Mouse (Mus musculus): Measurements from ENCODE around the gene Etl4. TPM values are rescaled to one million over a fixed set of nuclear protein-coding genes. Genes with fewer than 3 reads are reported as not detected.
"Not testable (repeated sequence)": the region's sequence is repeated elsewhere in the genome, so short reads cannot be mapped to it uniquely, and the experiment has no call there.

Gene Etl4
- polyA plus RNA-seq, 1 experiment from 2014 or later, result 33.4 TPM

- H3K4me1 ChIP-seq (ENCODE audit: insufficient read depth), result no peaks in the 10 kb centered on the region
- 85% methylated on average over 1 of the region's 1 CpGs for WGBS
- no peaks in the 10 kb centered on the region for H3K36me3 ChIP-seq (ENCODE audit: insufficient read depth)
- DNase-seq, result no peak
- no peaks in the 10 kb centered on the region for H3K9me3 ChIP-seq (ENCODE audit: low read depth, low read length)
- no peak overlapping the region for H3K9ac ChIP-seq
- no peak overlapping the region for H3K4me3 ChIP-seq (ENCODE audit: low read depth, low read length)
- H3K4me2 ChIP-seq, result no peak overlapping the region
- no peak for TF ChIP-seq CTCF (IDR thresholded peaks at IDR 0.05; ENCODE audit: low read depth)
- H3K27me3 ChIP-seq (ENCODE audit: insufficient read depth, low read length), result no peaks in the 10 kb centered on the region
- ATAC-seq (ENCODE audit: insufficient read depth), result no peak
- H3K27ac ChIP-seq (ENCODE audit: low read depth), result no peak overlapping the region
These were observed 257.5 kb downstream of the Etl4 start for GRCm38 (mm10) chr2:20167073-20167472.

- no peak overlapping the region for H3K9ac ChIP-seq
- TF ChIP-seq CTCF (IDR thresholded peaks at IDR 0.05; ENCODE audit: low read depth), result no peak
- 75% methylated on average over 5 of the region's 5 CpGs for WGBS
- DNase-seq (peak; percentile 12), ATAC-seq (ENCODE audit: insufficient read depth) (no peak)
- H3K27me3 ChIP-seq (ENCODE audit: insufficient read depth, low read length), result no peaks in the 10 kb centered on the region
- no peak overlapping the region for H3K4me3 ChIP-seq (ENCODE audit: low read depth, low read length)
- no peaks in the 10 kb centered on the region for H3K9me3 ChIP-seq (ENCODE audit: low read depth, low read length)
- no peak overlapping the region for H3K27ac ChIP-seq (ENCODE audit: low read depth)
- H3K4me1 ChIP-seq (ENCODE audit: insufficient read depth), result no peaks in the 10 kb centered on the region
- no peaks in the 10 kb centered on the region for H3K36me3 ChIP-seq (ENCODE audit: insufficient read depth)
- no peak overlapping the region for H3K4me2 ChIP-seq
These were observed 258.0 kb downstream of the Etl4 start for GRCm38 (mm10) chr2:20167566-20167965.

- H3K9ac ChIP-seq, result no peak overlapping the region
- H3K27me3 ChIP-seq (ENCODE audit: insufficient read depth, low read length), result no peaks in the 10 kb centered on the region
- no peak overlapping the region for H3K4me3 ChIP-seq (ENCODE audit: low read depth, low read length)
- no peaks in the 10 kb centered on the region for H3K36me3 ChIP-seq (ENCODE audit: insufficient read depth)
- no peak overlapping the region for H3K27ac ChIP-seq (ENCODE audit: low read depth)
- H3K4me2 ChIP-seq, result no peak overlapping the region
- ATAC-seq (ENCODE audit: insufficient read depth), result no peak
- no peak for TF ChIP-seq CTCF (IDR thresholded peaks at IDR 0.05; ENCODE audit: low read depth)
- no peaks in the 10 kb centered on the region for H3K4me1 ChIP-seq (ENCODE audit: insufficient read depth)
- 82% methylated on average over 4 of the region's 4 CpGs for WGBS
- H3K9me3 ChIP-seq (ENCODE audit: low read depth, low read length), result no peaks in the 10 kb centered on the region
- DNase-seq, result no peak
These were observed 258.6 kb downstream of the Etl4 start for GRCm38 (mm10) chr2:20168156-20168555.

GRCm38 (mm10) chr2:20176456-20177184 is 267.0 kb downstream of the Etl4 start:
- H3K4me3 ChIP-seq (ENCODE audit: low read depth, low read length); H3K4me2 ChIP-seq; H3K36me3 ChIP-seq (ENCODE audit: insufficient read depth); H3K27ac ChIP-seq (ENCODE audit: low read depth); ATAC-seq (ENCODE audit: insufficient read depth); H3K9me3 ChIP-seq (ENCODE audit: low read depth, low read length); DNase-seq; H3K4me1 ChIP-seq (ENCODE audit: insufficient read depth); H3K27me3 ChIP-seq (ENCODE audit: insufficient read depth, low read length); H3K9ac ChIP-seq: not testable (repeated sequence)
- WGBS, result 76% methylated on average over 6 of the region's 6 CpGs

GRCm38 (mm10) chr2:20177236-20177635 is 267.7 kb downstream of the Etl4 start:
- H3K4me1 ChIP-seq (ENCODE audit: insufficient read depth); ATAC-seq (ENCODE audit: insufficient read depth); H3K27me3 ChIP-seq (ENCODE audit: insufficient read depth, low read length); H3K4me2 ChIP-seq; H3K36me3 ChIP-seq (ENCODE audit: insufficient read depth); H3K9me3 ChIP-seq (ENCODE audit: low read depth, low read length); DNase-seq; H3K4me3 ChIP-seq (ENCODE audit: low read depth, low read length); H3K9ac ChIP-seq; H3K27ac ChIP-seq (ENCODE audit: low read depth): not testable (repeated sequence)
- 86% methylated on average over 3 of the region's 3 CpGs for WGBS

GRCm38 (mm10) chr2:20180561-20180960 is 271.0 kb downstream of the Etl4 start:
- H3K27me3 ChIP-seq (ENCODE audit: insufficient read depth, low read length); H3K9me3 ChIP-seq (ENCODE audit: low read depth, low read length); ATAC-seq (ENCODE audit: insufficient read depth); H3K4me1 ChIP-seq (ENCODE audit: insufficient read depth); H3K36me3 ChIP-seq (ENCODE audit: insufficient read depth); H3K4me3 ChIP-seq (ENCODE audit: low read depth, low read length); DNase-seq; H3K9ac ChIP-seq; H3K4me2 ChIP-seq; H3K27ac ChIP-seq (ENCODE audit: low read depth): not testable (repeated sequence)
- 84% methylated on average over 5 of the region's 5 CpGs for WGBS

- H3K36me3 ChIP-seq (ENCODE audit: insufficient read depth), result not testable (repeated sequence)
These were observed 277.6 kb downstream of the Etl4 start for GRCm38 (mm10) chr2:20187223-20187622.

GRCm38 (mm10) chr2:20203011-20203410 is 293.4 kb downstream of the Etl4 start:
- Histone ChIP-seq H3K4me1 (ENCODE audit: insufficient read depth) (no peaks in the 10 kb centered on the region), H3K9me3 (ENCODE audit: low read depth, low read length) (no peaks in the 10 kb centered on the region), H3K4me3 (ENCODE audit: low read depth, low read length) (no peak overlapping the region), H3K4me2 (no peak overlapping the region), H3K9ac (no peak overlapping the region), H3K36me3 (ENCODE audit: insufficient read depth) (no peaks in the 10 kb centered on the region), H3K27ac (ENCODE audit: low read depth) (no peak overlapping the region), H3K27me3 (ENCODE audit: insufficient read depth, low read length) (no peaks in the 10 kb centered on the region)
- ATAC-seq (ENCODE audit: insufficient read depth) (no peak), DNase-seq (no peak)
- no peak for TF ChIP-seq CTCF (IDR thresholded peaks at IDR 0.05; ENCODE audit: low read depth)
- 82% methylated on average over 7 of the region's 7 CpGs for WGBS

More at GRCm38 (mm10) chr2:20187223-20187622, 277.6 kb downstream of the Etl4 start:
- not testable (repeated sequence) for H3K4me2 ChIP-seq; H3K9me3 ChIP-seq (ENCODE audit: low read depth, low read length); H3K4me3 ChIP-seq (ENCODE audit: low read depth, low read length); H3K27ac ChIP-seq (ENCODE audit: low read depth); DNase-seq; ATAC-seq (ENCODE audit: insufficient read depth); H3K27me3 ChIP-seq (ENCODE audit: insufficient read depth, low read length); H3K4me1 ChIP-seq (ENCODE audit: insufficient read depth); H3K9ac ChIP-seq
- WGBS, result 83% methylated on average over 7 of the region's 7 CpGs

All from lung, embryonic 14.5 days (tissue).